Mouse (Mus musculus): ENCODE data around the gene Zfp423. TPM values are rescaled to one million over a fixed set of nuclear protein-coding genes. Genes with fewer than 3 reads are reported as not detected.
A peak's percentile ranks its signal among the peaks of the same experiment; 100 is the strongest.

The Zfp423 gene
- polyA plus RNA-seq, 1 experiment from 2014 or later: 40.3 TPM

- Histone ChIP-seq H3K4me1 (ENCODE audit: control insufficient read depth, insufficient read depth, low read length) (peaks cover 32% of the 10 kb centered on the region), H3K4me2 (no peak overlapping the region), H3K9me3 (ENCODE audit: control insufficient read depth, low read length) (no peaks in the 10 kb centered on the region), H3K27ac (ENCODE audit: low read depth, low read length) (no peak overlapping the region), H3K4me3 (ENCODE audit: low read depth, low read length) (no peak overlapping the region), H3K27me3 (ENCODE audit: control insufficient read depth, insufficient read depth, low read length) (no peaks in the 10 kb centered on the region), H3K9ac (ENCODE audit: low read length) (no peak overlapping the region), H3K36me3 (ENCODE audit: control insufficient read depth, insufficient read depth, low read length) (no peaks in the 10 kb centered on the region)
- 76% methylated on average over 6 of the region's 6 CpGs for WGBS
- DNase-seq (ENCODE audit: low spot score, missing footprints): no peak
- no peak for ATAC-seq (ENCODE audit: low FRiP score)
These were observed 87.0 kb downstream of the Zfp423 start for GRCm38 (mm10) chr8:87872356-87872930.

DNA sequence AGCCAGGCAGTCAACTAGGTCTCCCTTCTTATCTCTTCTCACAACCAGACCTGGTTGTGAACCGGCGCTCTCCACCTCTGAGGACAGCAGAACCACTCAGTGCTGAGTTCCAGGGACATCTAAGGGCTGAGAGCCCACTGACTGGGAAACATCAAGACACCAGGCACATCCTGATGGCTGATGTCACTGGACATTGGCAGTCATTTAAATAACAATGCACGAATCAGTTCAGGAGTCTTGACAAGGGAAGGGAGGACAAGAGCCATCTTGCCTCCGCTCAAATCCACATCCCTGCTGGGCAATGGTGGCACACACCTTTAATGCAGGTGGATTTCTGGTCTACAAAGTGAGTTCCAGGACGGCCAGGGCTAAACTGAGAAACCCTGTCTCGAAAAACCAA is 92.8 kb downstream of the Zfp423 start:
- WGBS: 79% methylated on average over 6 of the region's 6 CpGs

DNA sequence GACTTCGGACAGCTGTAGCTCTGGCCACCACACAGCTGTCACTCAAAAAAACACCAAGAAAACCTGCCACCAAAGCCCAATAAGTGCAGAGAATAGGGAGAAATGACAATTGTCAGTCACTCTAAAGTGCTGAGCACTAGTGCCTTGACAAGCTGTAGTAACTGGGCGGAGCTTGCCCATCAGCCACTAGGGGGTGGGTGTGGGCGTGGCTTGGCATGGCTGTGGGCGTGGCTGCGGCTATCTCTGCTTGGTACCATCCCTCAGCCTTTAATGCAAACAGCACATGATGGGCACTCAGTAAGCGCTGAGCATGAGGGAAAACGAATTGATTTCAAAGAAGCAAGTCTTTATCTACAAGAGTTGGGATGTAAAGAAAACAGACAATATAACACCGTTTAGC is 95.2 kb downstream of the Zfp423 start:
- H3K9me3 ChIP-seq (ENCODE audit: control insufficient read depth, low read length): no peaks in the 10 kb centered on the region
- ATAC-seq (ENCODE audit: low FRiP score) (0 out of 2 replicates have a peak, but pooled peaks have one; percentile 36), DNase-seq (ENCODE audit: low spot score, missing footprints) (no peak)
- no peak overlapping the region for H3K4me3 ChIP-seq (ENCODE audit: low read depth, low read length)
- WGBS: 63% methylated on average over 8 of the region's 8 CpGs
- peaks cover 26% of the 10 kb centered on the region for H3K4me1 ChIP-seq (ENCODE audit: control insufficient read depth, insufficient read depth, low read length)
- no peak overlapping the region for H3K27ac ChIP-seq (ENCODE audit: low read depth, low read length)
- H3K36me3 ChIP-seq (ENCODE audit: control insufficient read depth, insufficient read depth, low read length): no peaks in the 10 kb centered on the region
- H3K9ac ChIP-seq (ENCODE audit: low read length): no peak overlapping the region
- H3K27me3 ChIP-seq (ENCODE audit: control insufficient read depth, insufficient read depth, low read length): no peaks in the 10 kb centered on the region
- H3K4me2 ChIP-seq: no peak overlapping the region

More for the DNA sequence above, 92.8 kb downstream of the Zfp423 start:
- H3K36me3 ChIP-seq (ENCODE audit: control insufficient read depth, insufficient read depth, low read length): no peaks in the 10 kb centered on the region
- no peak for DNase-seq (ENCODE audit: low spot score, missing footprints)
- H3K27me3 ChIP-seq (ENCODE audit: control insufficient read depth, insufficient read depth, low read length): no peaks in the 10 kb centered on the region
- H3K4me2 ChIP-seq: no peak overlapping the region
- peaks cover 14% of the 10 kb centered on the region for H3K4me1 ChIP-seq (ENCODE audit: control insufficient read depth, insufficient read depth, low read length)
- no peak overlapping the region for H3K9ac ChIP-seq (ENCODE audit: low read length)
- H3K27ac ChIP-seq (ENCODE audit: low read depth, low read length): no peak overlapping the region
- no peak overlapping the region for H3K4me3 ChIP-seq (ENCODE audit: low read depth, low read length)
- H3K9me3 ChIP-seq (ENCODE audit: control insufficient read depth, low read length): no peaks in the 10 kb centered on the region
- ATAC-seq (ENCODE audit: low FRiP score): no peak

GRCm38 (mm10) chr8:87863128-87863527 is 96.3 kb downstream of the Zfp423 start:
- Histone ChIP-seq H3K4me1 (ENCODE audit: control insufficient read depth, insufficient read depth, low read length) (peaks cover 26% of the 10 kb centered on the region), H3K36me3 (ENCODE audit: control insufficient read depth, insufficient read depth, low read length) (no peaks in the 10 kb centered on the region), H3K9me3 (ENCODE audit: control insufficient read depth, low read length) (no peaks in the 10 kb centered on the region), H3K4me2 (no peak overlapping the region), H3K27ac (ENCODE audit: low read depth, low read length) (no peak overlapping the region), H3K9ac (ENCODE audit: low read length) (no peak overlapping the region), H3K4me3 (ENCODE audit: low read depth, low read length) (no peak overlapping the region), H3K27me3 (ENCODE audit: control insufficient read depth, insufficient read depth, low read length) (no peaks in the 10 kb centered on the region)
- DNase-seq (ENCODE audit: low spot score, missing footprints): no peak
- WGBS: 93% methylated on average over 8 of the region's 8 CpGs
- ATAC-seq (ENCODE audit: low FRiP score): no peak

- Histone ChIP-seq H3K4me3 (ENCODE audit: low read depth, low read length) (no peak overlapping the region), H3K27ac (ENCODE audit: low read depth, low read length) (no peak overlapping the region), H3K36me3 (ENCODE audit: control insufficient read depth, insufficient read depth, low read length) (no peaks in the 10 kb centered on the region), H3K4me2 (no peak overlapping the region), H3K4me1 (ENCODE audit: control insufficient read depth, insufficient read depth, low read length) (peaks cover 19% of the 10 kb centered on the region), H3K9ac (ENCODE audit: low read length) (no peak overlapping the region), H3K27me3 (ENCODE audit: control insufficient read depth, insufficient read depth, low read length) (no peaks in the 10 kb centered on the region), H3K9me3 (ENCODE audit: control insufficient read depth, low read length) (no peaks in the 10 kb centered on the region)
- WGBS: 41% methylated on average over 5 of the region's 5 CpGs
- DNase-seq (ENCODE audit: low spot score, missing footprints): no peak
- ATAC-seq (ENCODE audit: low FRiP score): no peak
These were observed 97.7 kb downstream of the Zfp423 start for GRCm38 (mm10) chr8:87861718-87862117.

- ATAC-seq (ENCODE audit: low FRiP score) (no peak), DNase-seq (ENCODE audit: low spot score, missing footprints) (no peak)
- Histone ChIP-seq H3K27ac (ENCODE audit: low read depth, low read length) (no peak overlapping the region), H3K36me3 (ENCODE audit: control insufficient read depth, insufficient read depth, low read length) (no peaks in the 10 kb centered on the region), H3K27me3 (ENCODE audit: control insufficient read depth, insufficient read depth, low read length) (no peaks in the 10 kb centered on the region), H3K9me3 (ENCODE audit: control insufficient read depth, low read length) (no peaks in the 10 kb centered on the region), H3K4me3 (ENCODE audit: low read depth, low read length) (no peak overlapping the region), H3K4me2 (no peak overlapping the region), H3K9ac (ENCODE audit: low read length) (no peak overlapping the region), H3K4me1 (ENCODE audit: control insufficient read depth, insufficient read depth, low read length) (peaks cover 17% of the 10 kb centered on the region)
- 77% methylated on average over 6 of the region's 6 CpGs for WGBS
These were observed 98.5 kb downstream of the Zfp423 start for GRCm38 (mm10) chr8:87860905-87861304.

DNA sequence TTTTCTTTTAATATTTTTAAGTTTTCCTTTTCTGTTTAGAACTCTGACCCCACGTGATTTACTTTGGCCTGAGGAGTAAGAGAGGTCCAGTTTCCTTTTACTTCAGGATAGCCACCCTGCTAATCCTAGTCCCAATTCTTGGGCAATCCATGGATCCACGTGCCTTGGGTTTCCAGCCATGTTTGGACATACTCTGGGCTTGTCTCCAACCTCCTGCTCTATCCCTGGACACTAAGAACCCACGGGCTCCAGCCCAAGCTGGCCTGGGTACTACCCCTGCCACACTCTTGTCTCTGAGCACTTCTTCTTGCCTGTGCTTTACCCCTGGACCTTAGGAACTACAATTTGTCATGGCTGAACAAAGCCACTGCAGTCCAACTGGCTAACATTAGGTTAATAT is 107.5 kb downstream of the Zfp423 start:
- no peak for ATAC-seq (ENCODE audit: low FRiP score)
- no peak overlapping the region for H3K9ac ChIP-seq (ENCODE audit: low read length)
- WGBS: 79% methylated on average over 3 of the region's 3 CpGs

GRCm38 (mm10) chr8:87851380-87851779 is 108.0 kb downstream of the Zfp423 start:
- H3K9me3 ChIP-seq (ENCODE audit: control insufficient read depth, low read length): no peaks in the 10 kb centered on the region
- no peak overlapping the region for H3K4me2 ChIP-seq
- no peak overlapping the region for H3K4me3 ChIP-seq (ENCODE audit: low read depth, low read length)
- H3K9ac ChIP-seq (ENCODE audit: low read length): no peak overlapping the region
- no peak for ATAC-seq (ENCODE audit: low FRiP score)
- DNase-seq (ENCODE audit: low spot score, missing footprints): no peak
- no peak overlapping the region for H3K27ac ChIP-seq (ENCODE audit: low read depth, low read length)
- no peaks in the 10 kb centered on the region for H3K4me1 ChIP-seq (ENCODE audit: control insufficient read depth, insufficient read depth, low read length)
- no peaks in the 10 kb centered on the region for H3K36me3 ChIP-seq (ENCODE audit: control insufficient read depth, insufficient read depth, low read length)
- no peaks in the 10 kb centered on the region for H3K27me3 ChIP-seq (ENCODE audit: control insufficient read depth, insufficient read depth, low read length)
- WGBS: 92% methylated on average over 5 of the region's 5 CpGs

More for the DNA sequence above, 107.5 kb downstream of the Zfp423 start:
- H3K4me1 ChIP-seq (ENCODE audit: control insufficient read depth, insufficient read depth, low read length): no peaks in the 10 kb centered on the region
- H3K36me3 ChIP-seq (ENCODE audit: control insufficient read depth, insufficient read depth, low read length): no peaks in the 10 kb centered on the region
- no peaks in the 10 kb centered on the region for H3K9me3 ChIP-seq (ENCODE audit: control insufficient read depth, low read length)
- H3K27me3 ChIP-seq (ENCODE audit: control insufficient read depth, insufficient read depth, low read length): no peaks in the 10 kb centered on the region
- no peak overlapping the region for H3K27ac ChIP-seq (ENCODE audit: low read depth, low read length)
- no peak overlapping the region for H3K4me3 ChIP-seq (ENCODE audit: low read depth, low read length)
- DNase-seq (ENCODE audit: low spot score, missing footprints): no peak
- H3K4me2 ChIP-seq: no peak overlapping the region

DNA sequence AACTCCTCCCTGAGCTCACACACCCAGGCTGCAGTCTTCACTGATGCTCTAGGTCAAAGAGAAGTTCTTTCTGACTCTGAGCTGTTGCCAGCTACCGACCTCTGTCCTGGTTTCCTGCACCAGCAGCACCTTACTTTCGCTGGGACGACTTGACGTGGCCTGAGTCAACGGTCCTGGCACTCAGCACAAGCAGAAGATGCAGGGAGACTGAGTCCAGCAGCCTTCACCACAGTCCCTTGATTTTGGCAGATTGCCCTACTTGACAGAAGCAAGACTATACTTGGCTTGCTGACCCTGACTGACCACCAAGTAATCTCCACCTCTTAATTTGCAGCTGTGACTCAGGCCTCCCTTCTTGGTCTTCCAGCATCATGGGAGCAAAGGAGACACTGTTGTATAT is 110.6 kb downstream of the Zfp423 start:
- H3K4me3 ChIP-seq (ENCODE audit: low read depth, low read length): no peak overlapping the region
- WGBS: 97% methylated on average over 5 of the region's 5 CpGs
- no peak overlapping the region for H3K27ac ChIP-seq (ENCODE audit: low read depth, low read length)
- no peaks in the 10 kb centered on the region for H3K9me3 ChIP-seq (ENCODE audit: control insufficient read depth, low read length)
- H3K36me3 ChIP-seq (ENCODE audit: control insufficient read depth, insufficient read depth, low read length): no peaks in the 10 kb centered on the region
- H3K9ac ChIP-seq (ENCODE audit: low read length): no peak overlapping the region
- H3K4me1 ChIP-seq (ENCODE audit: control insufficient read depth, insufficient read depth, low read length): no peaks in the 10 kb centered on the region
- no peaks in the 10 kb centered on the region for H3K27me3 ChIP-seq (ENCODE audit: control insufficient read depth, insufficient read depth, low read length)
- ATAC-seq (ENCODE audit: low FRiP score) (no peak), DNase-seq (ENCODE audit: low spot score, missing footprints) (no peak)
- H3K4me2 ChIP-seq: no peak overlapping the region

Measured in midbrain, embryonic 11.5 days (tissue).